Mouse (Mus musculus) CH12.LX (cell line): Measurements from ENCODE around the gene Ssh2.

Source experiments
- CTCF ChIP-seq, 2 experiments: IDR thresholded peaks in 1 of 2; conservative IDR thresholded peaks in 1 of 2; 2 replicates each; pipeline ENCODE4 v1.5.1; 2011 to 2012; ENCODE audit warnings: low read depth in 2 of 2, low read length in 2 of 2, improper control_type of control experiment in 1 of 2, inconsistent platforms in 1 of 2, mild to moderate bottlenecking in 1 of 2, moderate library complexity in 1 of 2
- IRF4 ChIP-seq: IDR thresholded peaks from 2 replicates; pipeline ENCODE4 v1.6.1; 2014; ENCODE audit warnings: low read depth, mild to moderate bottlenecking, inconsistent platforms, low read length, improper control_type of control experiment
- TCF12 ChIP-seq: IDR thresholded peaks from 2 replicates; pipeline ENCODE4 v1.6.1; 2014; ENCODE audit warnings: low read depth, mild to moderate bottlenecking, inconsistent platforms, low read length, improper control_type of control experiment

DNA sequence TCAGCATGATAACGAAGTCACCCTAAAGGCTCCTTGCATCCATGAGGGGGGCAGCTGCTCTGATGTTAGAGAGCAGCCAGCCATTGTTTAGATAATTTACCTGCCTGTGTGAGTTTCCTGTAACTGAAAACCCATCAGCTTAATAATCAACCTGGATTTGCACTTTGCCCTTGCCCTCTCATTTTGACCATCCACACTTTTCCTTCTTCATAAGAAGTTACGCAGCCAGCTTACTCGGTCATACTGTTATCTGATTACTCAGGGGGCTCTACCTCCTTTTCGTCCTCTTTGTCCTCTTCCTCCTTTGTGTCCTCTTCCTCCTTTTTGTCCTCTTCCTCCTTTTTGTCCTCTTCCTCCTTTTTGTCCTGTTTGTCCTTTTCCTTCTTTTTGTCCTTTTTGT is 16.5 kb upstream of the Ssh2 start:
- no peak for TF ChIP-seq CTCF (conservative IDR thresholded peaks at IDR 0.05 in 1 of 2, IDR thresholded peaks at IDR 0.05 in 1 of 2; ENCODE audit: low read depth in 2 of 2, low read length in 2 of 2)
- no peak for TF ChIP-seq IRF4
- TF ChIP-seq TCF12: no peak
